Mouse (Mus musculus): ENCODE data around the gene Tmem222.

- TF ChIP-seq GATA1 (IDR thresholded peaks at IDR 0.05; ENCODE audit: low read length) (no peak), TAL1 (IDR thresholded peaks at IDR 0.05; ENCODE audit: low read length) (no peak)
Observed at GRCm38 (mm10) chr4:133300421-133300820, 22.8 kb upstream of the Tmem222 start.

Measured in erythroblast, embryonic 14.5 days (primary cell).